Mouse (Mus musculus) forebrain, embryonic 16.5 days (tissue): ENCODE data around the gene Pilra. TPM values are rescaled to one million over a fixed set of nuclear protein-coding genes. Genes with fewer than 3 reads are reported as not detected.

Experiments
- ATAC-seq: fragments of 200-750 bp; cut with Nextera tagmentation; 2 replicates; pipeline ENCODE4 v1.8.0; 2017; ENCODE audit warnings: mild to moderate bottlenecking, moderate library complexity
- H3K27ac ChIP-seq: fragments of 300-500 bp; sonication (generic); 2 replicates; pipeline ENCODE4 v1.5.1; 2014; ENCODE audit warnings: low read length, control low read depth
- H3K27me3 ChIP-seq: fragments of 300-500 bp; sonication (generic); replicated peaks from 2 replicates; pipeline ENCODE4 v1.6.1; 2014; ENCODE audit warnings: low read length; ENCODE audit not compliant: control insufficient read depth, insufficient read depth
- H3K36me3 ChIP-seq: fragments of 300-500 bp; sonication (generic); 2 replicates; pipeline ENCODE4 v1.6.1; 2014; ENCODE audit not compliant: control insufficient read depth, insufficient read depth
- H3K4me1 ChIP-seq: fragments of 300-500 bp; sonication (generic); replicated peaks from 2 replicates; pipeline ENCODE4 v1.6.1; 2014; ENCODE audit warnings: low read length; ENCODE audit not compliant: control insufficient read depth, insufficient read depth
- H3K4me2 ChIP-seq: fragments of 300-500 bp; sonication (generic); 2 replicates; pipeline ENCODE4 v1.6.1; 2014; ENCODE audit warnings: mild to moderate bottlenecking, low read length, control low read depth
- H3K4me3 ChIP-seq: fragments of 300-500 bp; sonication (generic); replicated peaks from 2 replicates; pipeline ENCODE4 v1.5.1; 2014; ENCODE audit warnings: mild to moderate bottlenecking, low read length, control low read depth
- H3K9ac ChIP-seq: fragments of 300-500 bp; sonication (generic); replicated peaks from 2 replicates; pipeline ENCODE4 v1.6.1; 2014; ENCODE audit warnings: low read depth, low read length, control low read depth
- H3K9me3 ChIP-seq: fragments of 300-500 bp; sonication (generic); 2 replicates; pipeline ENCODE4 v1.6.1; 2016; ENCODE audit warnings: low read length; ENCODE audit not compliant: control insufficient read depth
- WGBS: fragments of 180-500 bp; shearing (Covaris S2); extraction: QIAGEN DNeasy Blood & Tissue Kit; methylation state at CpG from one replicate; pipeline ENCODE4 v1.1.7; 2014; 5-methylcytosine and 5-hydroxymethylcytosine counted together
- polyA plus RNA-seq: library from polyadenylated mRNA; unstranded; fragments of >200 nt; fragmentation: Nextera tagmentation; extraction: Ambion mirVana; gene quantifications from 2 replicates; pipeline ENCODE4 v1.2.1, GENCODE M21; 2015

Pilra gene
- polyA plus RNA-seq, 1 experiment from 2014 or later = not detected

GRCm38 (mm10) chr5:137776408-137776918 is 59.6 kb downstream of the Pilra start:
- H3K4me1 ChIP-seq = peaks cover 16% of the 10 kb centered on the region
- H3K9ac ChIP-seq = peak overlapping the region; percentile 29
- H3K27ac ChIP-seq = no peak overlapping the region
- H3K36me3 ChIP-seq = peaks cover 4% of the 10 kb centered on the region; the same call in 1 of the 2 replicates
- no peak overlapping the region for H3K4me2 ChIP-seq
- no peaks in the 10 kb centered on the region for H3K9me3 ChIP-seq
- 37% methylated on average over 5 of the region's 5 CpGs for WGBS
- H3K27me3 ChIP-seq = no peaks in the 10 kb centered on the region
- H3K4me3 ChIP-seq = no peak overlapping the region
- no peak for ATAC-seq

DNA sequence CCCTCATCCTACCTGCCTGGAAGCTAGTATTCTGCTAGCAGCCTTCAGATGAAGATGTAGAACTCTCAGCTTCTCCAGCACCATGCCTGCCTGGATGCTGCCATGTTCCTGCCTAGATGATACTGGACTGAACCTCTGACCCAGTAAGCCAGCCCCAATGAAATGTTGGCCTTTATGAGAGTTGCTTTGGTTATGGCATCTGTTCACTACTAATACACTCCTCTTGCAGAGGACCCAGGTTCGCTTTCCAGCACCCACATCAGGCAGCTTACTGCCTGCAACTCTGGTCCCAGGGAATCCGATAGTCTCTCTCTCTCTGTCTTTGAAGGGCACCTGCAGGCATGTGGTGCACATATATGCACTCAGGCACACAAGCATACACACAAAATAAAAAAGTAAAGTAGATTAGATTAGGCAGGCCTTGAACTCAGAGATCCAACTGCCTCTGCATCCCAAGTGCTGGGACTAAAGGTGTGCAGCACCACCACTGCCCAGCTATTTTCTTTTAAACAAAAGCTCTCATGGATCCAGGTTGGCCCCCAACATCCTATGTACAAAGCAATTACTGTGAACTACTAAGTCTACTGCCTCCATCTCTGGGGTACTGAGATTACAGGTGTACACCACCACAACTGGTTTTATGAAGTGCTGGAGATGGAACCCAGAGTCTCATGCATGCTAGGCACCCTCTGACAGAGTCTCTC is 60.3 kb downstream of the Pilra start:
- Histone ChIP-seq H3K36me3 (peaks cover 4% of the 10 kb centered on the region; the same call in 1 of the 2 replicates), H3K9me3 (no peaks in the 10 kb centered on the region), H3K27ac (no peak overlapping the region), H3K4me1 (peaks cover 16% of the 10 kb centered on the region), H3K4me3 (no peak overlapping the region), H3K27me3 (no peaks in the 10 kb centered on the region), H3K4me2 (no peak overlapping the region), H3K9ac (no peak overlapping the region; the same call in 1 of the 2 replicates)
- 83% methylated on average over 2 of the region's 2 CpGs for WGBS
- ATAC-seq = no peak

- no peaks in the 10 kb centered on the region; the same call in 1 of the 2 replicates for H3K4me1 ChIP-seq
- H3K27me3 ChIP-seq = no peaks in the 10 kb centered on the region
- no peak for ATAC-seq
- H3K4me3 ChIP-seq = no peak overlapping the region
- H3K9me3 ChIP-seq = no peaks in the 10 kb centered on the region
- no peak overlapping the region for H3K4me2 ChIP-seq
- no peak overlapping the region for H3K9ac ChIP-seq
- H3K27ac ChIP-seq = no peak overlapping the region
- H3K36me3 ChIP-seq = no peaks in the 10 kb centered on the region
Observed at GRCm38 (mm10) chr5:137772755-137773154, 63.3 kb downstream of the Pilra start.

Other genes with a start within 250 kb of the Pilra start
- gene Mospd3, start 235.2 kb downstream of the Pilra start, polyA plus RNA-seq = 43.5 and 43.7 TPM in 2 replicates
- 10.6 and 18.3 TPM in 2 replicates for gene Pcolce, start 222.5 kb downstream of the Pilra start, polyA plus RNA-seq
- 0.23 and 0.25 TPM in 2 replicates for gene Fbxo24, start 207.3 kb downstream of the Pilra start, polyA plus RNA-seq
- 19.1 and 19.3 TPM in 2 replicates for gene Lrch4, start 207.2 kb downstream of the Pilra start, polyA plus RNA-seq
- gene Gm20605, start 207.1 kb downstream of the Pilra start, polyA plus RNA-seq = 5.1 and 8.7 TPM in 2 replicates
- gene Sap25, start 194.9 kb downstream of the Pilra start, polyA plus RNA-seq = 5.2 and 10.4 TPM in 2 replicates
- 0.09 TPM in 1 of 2 replicates, not detected in the other for gene Irs3, start 190.6 kb downstream of the Pilra start, polyA plus RNA-seq
- gene Agfg2, start 151.6 kb downstream of the Pilra start, polyA plus RNA-seq = 19.4 and 21.2 TPM in 2 replicates
- gene Nyap1, start 94.7 kb downstream of the Pilra start, polyA plus RNA-seq = 52.3 and 59.8 TPM in 2 replicates
- 69.1 and 72.2 TPM in 2 replicates for gene Tsc22d4, start 90.6 kb downstream of the Pilra start, polyA plus RNA-seq
- 28.7 and 34.4 TPM in 2 replicates for gene Ppp1r35, start 57.4 kb downstream of the Pilra start, polyA plus RNA-seq
- 10.2 and 11.9 TPM in 2 replicates for gene Mepce, start 48.6 kb downstream of the Pilra start, polyA plus RNA-seq
- gene Zcwpw1, start 48.5 kb downstream of the Pilra start, polyA plus RNA-seq = 11.1 and 11.2 TPM in 2 replicates
- gene Pilrb1, start 21.8 kb upstream of the Pilra start, polyA plus RNA-seq = not detected in 2 replicates
- not detected in 2 replicates for gene Pilrb2, start 35.5 kb upstream of the Pilra start, polyA plus RNA-seq
- not detected in 2 replicates for gene Cyp3a13, start 85.3 kb upstream of the Pilra start, polyA plus RNA-seq
- gene Gjc3, start 126.8 kb upstream of the Pilra start, polyA plus RNA-seq = 0.06 and 0.33 TPM in 2 replicates
- gene Azgp1, start 145.2 kb upstream of the Pilra start, polyA plus RNA-seq = not detected in 2 replicates
- not detected in 2 replicates for gene Smok3a, start 185.0 kb upstream of the Pilra start, polyA plus RNA-seq
- not detected in 2 replicates for gene Smok3b, start 185.1 kb upstream of the Pilra start, polyA plus RNA-seq
- not detected in 2 replicates for gene Smok3c, start 216.9 kb upstream of the Pilra start, polyA plus RNA-seq
- 31.2 and 34.2 TPM in 2 replicates for gene Zkscan1, start 248.8 kb upstream of the Pilra start, polyA plus RNA-seq